ENCODE assay signal across 15 mouse cellular contexts in the genomic region with DNA sequence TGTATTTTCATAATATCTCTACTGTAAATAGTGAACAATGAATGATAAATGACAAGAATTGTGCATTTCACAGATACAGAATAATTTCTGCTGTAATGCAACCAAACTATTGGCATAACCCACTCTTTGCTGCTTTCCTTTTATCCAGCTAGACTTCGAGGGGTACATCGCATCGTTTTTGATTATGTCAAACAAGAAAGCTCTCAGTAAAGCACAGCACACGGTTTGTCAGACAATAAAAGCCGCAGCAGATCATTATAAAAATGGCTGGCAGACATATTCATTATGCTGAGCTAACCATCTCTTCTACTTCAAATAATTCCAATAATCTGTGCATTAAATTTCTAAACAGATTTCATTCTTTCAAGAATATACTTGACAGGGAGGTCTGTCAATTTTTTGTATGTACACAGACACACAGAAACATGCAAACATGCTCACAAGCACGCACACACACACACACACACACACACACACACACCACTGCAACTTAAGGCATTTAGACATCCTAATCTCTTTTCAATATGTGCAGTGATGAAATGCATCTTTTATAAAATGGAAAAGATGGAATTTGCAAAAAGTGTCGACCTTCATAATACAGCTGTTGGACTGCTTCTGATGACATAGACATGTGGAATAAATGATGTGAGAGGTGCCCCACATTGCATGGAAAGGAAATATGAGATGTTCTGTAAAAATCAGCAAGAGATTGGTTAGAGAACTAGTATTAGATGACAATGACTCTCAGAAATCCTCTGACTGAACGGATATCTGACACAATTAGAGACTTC.
"Had no signal": no experiment of that assay in that cellular context is flagged by ENCODE, and none has a peak within 500 bp of the region (broad histone marks: within the 10 kb centered on the region; RNA-seq: fewer than 3 reads in every experiment).

No protein-coding gene starts in this region.

- H3K27me3 ChIP-seq: limb, embryonic 12.5 days; liver, embryonic 13.5 days; neural tube, embryonic 13.5 days; stomach, embryonic 15.5 days had no signal

- H3K36me3 ChIP-seq: limb, embryonic 12.5 days; liver, embryonic 13.5 days; midbrain, embryonic 10.5 days; neural tube, embryonic 13.5 days; stomach, embryonic 15.5 days had no signal

- H3K9ac ChIP-seq: limb, embryonic 12.5 days; liver, embryonic 13.5 days; liver, postnatal 0 days; neural tube, embryonic 13.5 days; stomach, embryonic 15.5 days had no signal

- H3K4me3 ChIP-seq: limb, embryonic 12.5 days; liver, embryonic 13.5 days; midbrain, embryonic 10.5 days; neural tube, embryonic 13.5 days; stomach, embryonic 15.5 days had no signal

- H3K27ac ChIP-seq: limb, embryonic 12.5 days; liver, embryonic 13.5 days; midbrain, embryonic 10.5 days; neural tube, embryonic 13.5 days; stomach, embryonic 15.5 days had no signal

- H3K9me3 ChIP-seq: limb, embryonic 12.5 days; liver, embryonic 13.5 days; midbrain, embryonic 10.5 days; neural tube, embryonic 13.5 days; stomach, embryonic 15.5 days had no signal

- H3K4me2 ChIP-seq: limb, embryonic 12.5 days; liver, embryonic 13.5 days; neural tube, embryonic 13.5 days; stomach, embryonic 15.5 days had no signal

- H3K4me1 ChIP-seq: limb, embryonic 12.5 days; liver, embryonic 13.5 days; midbrain, embryonic 10.5 days; stomach, embryonic 15.5 days had no signal

- ATAC-seq: inflammation-experienced regulatory T-cells, adult 6 months; intestine, postnatal 0 days; liver, postnatal 0 days had no signal

- DNase-seq: kidney, adult 8-10 months; kidney, postnatal 25 days; liver; liver, embryonic 13.5 days; liver, postnatal 0 days; retina, postnatal 1 day; right cerebral cortex, postnatal 14 days; thymus, adult 2 months; thymus, postnatal 25 days had no signal
